Mouse (Mus musculus): Measurements from ENCODE around the gene Muc4. TPM values are rescaled to one million over a fixed set of nuclear protein-coding genes. Genes with fewer than 3 reads are reported as not detected.

Muc4 gene
- polyA plus RNA-seq, 1 experiment from 2014 or later, result not detected

- no peak for ATAC-seq (ENCODE audit: insufficient number of reproducible peaks, low FRiP score, low TSS enrichment, low read depth)
Observed at GRCm38 (mm10) chr16:32707824-32708456, 27.7 kb upstream of the Muc4 start.

GRCm38 (mm10) chr16:32708457-32709033 lies 27.1 kb upstream of the Muc4 start:
- peaks cover 11% of the 10 kb centered on the region; the same call in 1 of the 2 replicates for H3K4me1 ChIP-seq
- H3K27me3 ChIP-seq, result 0 out of 2 replicates have a peak, but pooled peaks cover 6% of the 10 kb centered on the region
- no peak overlapping the region for H3K4me2 ChIP-seq
- no peak overlapping the region for H3K27ac ChIP-seq
- no peaks in the 10 kb centered on the region for H3K36me3 ChIP-seq
- H3K4me3 ChIP-seq, result no peak overlapping the region
- WGBS, result 44% methylated on average over 10 of the region's 10 CpGs
- ATAC-seq (ENCODE audit: insufficient number of reproducible peaks, low FRiP score, low TSS enrichment, low read depth), result no peak
- H3K9ac ChIP-seq, result no peak overlapping the region
- no peaks in the 10 kb centered on the region for H3K9me3 ChIP-seq

More at GRCm38 (mm10) chr16:32707824-32708456, 27.7 kb upstream of the Muc4 start:
- Histone ChIP-seq H3K27me3 (0 out of 2 replicates have a peak, but pooled peaks cover 6% of the 10 kb centered on the region), H3K4me1 (peaks cover 11% of the 10 kb centered on the region; the same call in 1 of the 2 replicates), H3K9ac (no peak overlapping the region), H3K9me3 (no peaks in the 10 kb centered on the region), H3K27ac (no peak overlapping the region), H3K36me3 (no peaks in the 10 kb centered on the region), H3K4me3 (no peak overlapping the region), H3K4me2 (no peak overlapping the region)
- WGBS, result 59% methylated on average over 9 of the region's 9 CpGs

GRCm38 (mm10) chr16:32709116-32709515 lies 26.6 kb upstream of the Muc4 start:
- WGBS, result 84% methylated on average over 8 of the region's 8 CpGs
- Histone ChIP-seq H3K9ac (no peak overlapping the region), H3K27me3 (0 out of 2 replicates have a peak, but pooled peaks cover 6% of the 10 kb centered on the region), H3K4me1 (peaks cover 11% of the 10 kb centered on the region; the same call in 1 of the 2 replicates), H3K4me2 (no peak overlapping the region), H3K9me3 (no peaks in the 10 kb centered on the region), H3K4me3 (no peak overlapping the region), H3K27ac (no peak overlapping the region), H3K36me3 (no peaks in the 10 kb centered on the region)
- ATAC-seq (ENCODE audit: insufficient number of reproducible peaks, low FRiP score, low TSS enrichment, low read depth), result no peak

- Histone ChIP-seq H3K36me3 (no peaks in the 10 kb centered on the region), H3K4me3 (no peak overlapping the region), H3K4me1 (peaks cover 11% of the 10 kb centered on the region; the same call in 1 of the 2 replicates), H3K4me2 (no peak overlapping the region), H3K9me3 (no peaks in the 10 kb centered on the region), H3K27me3 (0 out of 2 replicates have a peak, but pooled peaks cover 14% of the 10 kb centered on the region), H3K9ac (no peak overlapping the region), H3K27ac (no peak overlapping the region)
- no peak for ATAC-seq (ENCODE audit: insufficient number of reproducible peaks, low FRiP score, low TSS enrichment, low read depth)
- 56% methylated on average over 14 of the region's 14 CpGs for WGBS
Observed at GRCm38 (mm10) chr16:32710426-32711070, 25.1 kb upstream of the Muc4 start.

- H3K4me1 ChIP-seq, result peaks cover 19% of the 10 kb centered on the region; the same call in 1 of the 2 replicates
- WGBS, result 83% methylated on average over 11 of the region's 11 CpGs
- no peak overlapping the region for H3K27ac ChIP-seq
- no peak overlapping the region for H3K4me3 ChIP-seq
- no peak for ATAC-seq (ENCODE audit: insufficient number of reproducible peaks, low FRiP score, low TSS enrichment, low read depth)
- H3K9me3 ChIP-seq, result no peaks in the 10 kb centered on the region
- no peaks in the 10 kb centered on the region for H3K36me3 ChIP-seq
- no peak overlapping the region for H3K4me2 ChIP-seq
- no peak overlapping the region for H3K9ac ChIP-seq
- H3K27me3 ChIP-seq, result 0 out of 2 replicates have a peak, but pooled peaks cover 14% of the 10 kb centered on the region
Observed at GRCm38 (mm10) chr16:32712202-32712601, 23.5 kb upstream of the Muc4 start.

GRCm38 (mm10) chr16:32713556-32713955 lies 22.1 kb upstream of the Muc4 start:
- Histone ChIP-seq H3K36me3 (no peaks in the 10 kb centered on the region), H3K27me3 (0 out of 2 replicates have a peak, but pooled peaks cover 8% of the 10 kb centered on the region), H3K4me2 (no peak overlapping the region), H3K27ac (no peak overlapping the region), H3K4me1 (peaks cover 14% of the 10 kb centered on the region; the same call in 1 of the 2 replicates), H3K4me3 (no peak overlapping the region), H3K9ac (no peak overlapping the region), H3K9me3 (no peaks in the 10 kb centered on the region)
- ATAC-seq (ENCODE audit: insufficient number of reproducible peaks, low FRiP score, low TSS enrichment, low read depth), result no peak
- 50% methylated on average over 6 of the region's 6 CpGs for WGBS

- H3K4me3 ChIP-seq, result no peak overlapping the region
- H3K27me3 ChIP-seq, result 0 out of 2 replicates have a peak, but pooled peaks cover 8% of the 10 kb centered on the region
- WGBS, result 27% methylated on average over 13 of the region's 13 CpGs
- H3K9me3 ChIP-seq, result no peaks in the 10 kb centered on the region
- H3K4me2 ChIP-seq, result no peak overlapping the region
- H3K4me1 ChIP-seq, result peaks cover 14% of the 10 kb centered on the region; the same call in 1 of the 2 replicates
- H3K27ac ChIP-seq, result no peak overlapping the region
- H3K9ac ChIP-seq, result no peak overlapping the region
- no peak for ATAC-seq (ENCODE audit: insufficient number of reproducible peaks, low FRiP score, low TSS enrichment, low read depth)
- H3K36me3 ChIP-seq, result no peaks in the 10 kb centered on the region
Observed at GRCm38 (mm10) chr16:32715364-32715763, 20.3 kb upstream of the Muc4 start.

GRCm38 (mm10) chr16:32723163-32723562 lies 12.5 kb upstream of the Muc4 start:
- H3K27ac ChIP-seq, result no peak overlapping the region
- no peaks in the 10 kb centered on the region for H3K36me3 ChIP-seq
- no peak overlapping the region for H3K4me2 ChIP-seq
- no peak for ATAC-seq (ENCODE audit: insufficient number of reproducible peaks, low FRiP score, low TSS enrichment, low read depth)
- H3K4me3 ChIP-seq, result no peak overlapping the region
- H3K27me3 ChIP-seq, result no peaks in the 10 kb centered on the region; the same call in 1 of the 2 replicates
- H3K9ac ChIP-seq, result no peak overlapping the region
- WGBS, result 75% methylated on average over 7 of the region's 7 CpGs
- no peaks in the 10 kb centered on the region for H3K9me3 ChIP-seq
- no peaks in the 10 kb centered on the region for H3K4me1 ChIP-seq

- Histone ChIP-seq H3K27ac (no peak overlapping the region), H3K36me3 (no peaks in the 10 kb centered on the region), H3K4me2 (no peak overlapping the region), H3K9ac (no peak overlapping the region), H3K4me3 (no peak overlapping the region), H3K9me3 (no peaks in the 10 kb centered on the region), H3K27me3 (no peaks in the 10 kb centered on the region; the same call in 1 of the 2 replicates), H3K4me1 (no peaks in the 10 kb centered on the region)
- ATAC-seq (ENCODE audit: insufficient number of reproducible peaks, low FRiP score, low TSS enrichment, low read depth), result no peak
- 79% methylated on average over 4 of the region's 4 CpGs for WGBS
Observed at GRCm38 (mm10) chr16:32723767-32724166, 11.9 kb upstream of the Muc4 start.

- no peaks in the 10 kb centered on the region for H3K36me3 ChIP-seq
- no peak for ATAC-seq (ENCODE audit: insufficient number of reproducible peaks, low FRiP score, low TSS enrichment, low read depth)
- no peak overlapping the region for H3K27ac ChIP-seq
- H3K9me3 ChIP-seq, result no peaks in the 10 kb centered on the region
- no peaks in the 10 kb centered on the region; the same call in 1 of the 2 replicates for H3K27me3 ChIP-seq
- H3K4me3 ChIP-seq, result no peak overlapping the region
- 83% methylated on average over 2 of the region's 2 CpGs for WGBS
- H3K9ac ChIP-seq, result no peak overlapping the region
- no peak overlapping the region for H3K4me2 ChIP-seq
- H3K4me1 ChIP-seq, result no peaks in the 10 kb centered on the region
Observed at GRCm38 (mm10) chr16:32724259-32724658, 11.4 kb upstream of the Muc4 start.

GRCm38 (mm10) chr16:32726501-32726900 lies 9.2 kb upstream of the Muc4 start:
- H3K36me3 ChIP-seq, result no peaks in the 10 kb centered on the region
- no peaks in the 10 kb centered on the region; the same call in 1 of the 2 replicates for H3K27me3 ChIP-seq
- no peak overlapping the region for H3K4me2 ChIP-seq
- no peak for ATAC-seq (ENCODE audit: insufficient number of reproducible peaks, low FRiP score, low TSS enrichment, low read depth)
- H3K9ac ChIP-seq, result no peak overlapping the region
- no peaks in the 10 kb centered on the region for H3K4me1 ChIP-seq
- no peaks in the 10 kb centered on the region for H3K9me3 ChIP-seq
- H3K4me3 ChIP-seq, result no peak overlapping the region
- no peak overlapping the region for H3K27ac ChIP-seq

- Histone ChIP-seq H3K4me1 (no peaks in the 10 kb centered on the region), H3K27me3 (no peaks in the 10 kb centered on the region; the same call in 1 of the 2 replicates), H3K4me3 (no peak overlapping the region), H3K9ac (no peak overlapping the region), H3K27ac (no peak overlapping the region), H3K36me3 (no peaks in the 10 kb centered on the region), H3K4me2 (no peak overlapping the region), H3K9me3 (peaks cover under 1% of the 10 kb centered on the region; the same call in 1 of the 2 replicates)
- ATAC-seq (ENCODE audit: insufficient number of reproducible peaks, low FRiP score, low TSS enrichment, low read depth), result no peak
Observed at GRCm38 (mm10) chr16:32728240-32728639, 7.4 kb upstream of the Muc4 start.

Data from limb, embryonic 15.5 days (tissue).